1 mouse cellular context compared by ENCODE assay signal in the genomic region with DNA sequence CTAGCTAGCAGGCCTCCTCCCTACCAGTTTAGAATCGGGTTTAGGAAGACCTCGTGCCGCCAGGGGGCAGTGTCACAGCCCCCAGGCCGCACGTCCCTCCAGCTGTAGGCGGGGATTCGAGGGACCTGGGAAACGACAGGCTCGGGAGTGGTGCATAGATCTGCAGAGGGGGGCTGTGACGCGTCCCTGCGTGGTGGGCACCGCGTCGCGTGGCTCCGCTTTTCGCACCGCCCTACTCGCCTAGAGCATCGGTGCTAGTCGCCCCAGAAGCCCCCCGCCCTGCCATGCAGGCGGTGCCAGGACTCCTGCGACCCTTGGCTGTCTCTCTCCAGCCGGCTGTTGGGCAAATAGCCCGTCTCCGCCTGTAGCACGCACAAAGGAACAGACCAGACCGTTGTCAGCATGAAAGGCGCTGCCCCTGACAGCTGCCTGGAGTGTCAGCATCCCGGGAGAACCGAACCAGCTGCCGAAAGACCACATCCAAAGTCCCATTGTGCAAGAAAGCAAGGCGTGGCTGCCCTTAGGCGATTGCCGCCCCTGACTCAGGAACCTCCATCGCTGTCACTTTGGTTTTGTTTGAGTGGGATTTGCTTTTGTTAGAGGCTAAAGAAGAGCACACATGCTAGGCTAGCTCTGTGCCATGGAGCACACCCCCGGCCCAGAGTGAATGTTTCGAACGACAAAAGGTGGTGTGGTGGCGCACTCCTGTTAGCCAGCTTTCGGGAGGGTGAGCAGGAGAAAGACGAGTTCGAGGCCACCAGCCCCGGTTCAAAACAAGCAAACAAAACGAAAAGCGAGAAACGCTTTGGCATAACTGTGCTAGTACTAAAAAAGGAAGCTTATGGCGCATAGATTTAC.
TF ChIP-seq lines count a peak whose summit lies in the region.

No protein-coding gene starts in this region.

TF ChIP-seq in myocyte, 11 proteins besides CTCF, POLR2A, EP300 and RAD21 (continued from another document):
- TF ChIP-seq MYOD1 (IDR thresholded peaks at IDR 0.05; ENCODE audit: control insufficient read depth in 1 of 3, insufficient read length in 2 of 3, low read depth in 2 of 3), result peak in 2 of 3 experiments; percentile 83 to 84
- no peak for TF ChIP-seq TCF12 (IDR thresholded peaks at IDR 0.05; ENCODE audit: insufficient read depth, poor library complexity, severe bottlenecking)
- no peak for TF ChIP-seq E2F4 (IDR thresholded peaks at IDR 0.05; ENCODE audit: insufficient read depth)
- TF ChIP-seq USF1 (IDR thresholded peaks at IDR 0.05; ENCODE audit: low read depth), result no peak
- peak; percentile 28 for TF ChIP-seq POLR2AphosphoS2 (IDR thresholded peaks at IDR 0.05; ENCODE audit: insufficient read length, low read depth)
